Mouse (Mus musculus) heart, adult 2 months (tissue): ENCODE measurements at regions not wholly inside any gene's neighbourhood (a gene's known extent, or its start where the extent isn't known, plus 50 kb on each side); places are given as distances from the start of the nearest gene placed in this dataset.

ENCODE experiments used
- DNase-seq, 2 experiments: peaks; one replicate each; pipeline ENCODE4 v3.0.0; 2021
- H3K27ac ChIP-seq: fragments of 200-600 bp; 2 replicates; pipeline ENCODE4 v1.8.1; 2022
- H3K27me3 ChIP-seq: fragments of 200-500 bp; 2 replicates; pipeline ENCODE4 v1.6.1; 2012; ENCODE audit warnings: mild to moderate bottlenecking, low read length, inconsistent platforms, mixed read lengths; ENCODE audit not compliant: control insufficient read depth, insufficient read depth
- H3K36me3 ChIP-seq: fragments of 200-500 bp; 2 replicates; pipeline ENCODE4 v1.6.1; 2012; ENCODE audit warnings: low read length, inconsistent platforms; ENCODE audit not compliant: control insufficient read depth, insufficient read depth
- H3K4me1 ChIP-seq: fragments of 200-500 bp; 2 replicates; pipeline ENCODE4 v1.6.1; 2011; ENCODE audit warnings: low read length; ENCODE audit not compliant: control insufficient read depth, insufficient read depth
- H3K4me3 ChIP-seq: fragments of 200-600 bp; 2 replicates; pipeline ENCODE4 v1.8.1; 2022
- H3K79me2 ChIP-seq: fragments of 200-500 bp; replicated peaks from 2 replicates; pipeline ENCODE4 v1.6.1; 2012; ENCODE audit warnings: mild to moderate bottlenecking, inconsistent platforms, low read length, moderate library complexity, mixed read lengths; ENCODE audit not compliant: control insufficient read depth, insufficient read depth
- H3K9ac ChIP-seq: fragments of 200-500 bp; 2 replicates; pipeline ENCODE4 v1.6.1; 2012; ENCODE audit warnings: low read depth, mild to moderate bottlenecking, control low read depth, inconsistent platforms, low read length, mixed read lengths
- CTCF ChIP-seq: fragments of 200-600 bp; IDR thresholded peaks from 2 replicates; pipeline ENCODE4 v1.8.1; 2022; ENCODE audit warnings: antibody characterized with exemption, mild to moderate bottlenecking, moderate library complexity
- EP300 ChIP-seq: fragments of 200-500 bp; IDR thresholded peaks from 2 replicates; pipeline ENCODE4 v1.6.1; 2011; ENCODE audit warnings: low read depth, low read length, control low read depth; ENCODE audit not compliant: insufficient read depth
- POLR2A ChIP-seq: fragments of 200-500 bp; IDR thresholded peaks from 2 replicates; pipeline ENCODE4 v1.6.1; 2011; ENCODE audit warnings: mild to moderate bottlenecking, low read depth, low read length, control low read depth; ENCODE audit not compliant: insufficient read depth
- WGBS: fragments of 180-500 bp; shearing (Covaris S2); methylation state at CpG from one replicate; pipeline ENCODE4 v1.1.7; 2018; 5-methylcytosine and 5-hydroxymethylcytosine counted together
- intact Hi-C: fragments of 180-260 bp; cut with DNase I; formaldehyde crosslinking; loops from one replicate; pipeline ENCODE4 v1.15.1; 2025

DNA sequence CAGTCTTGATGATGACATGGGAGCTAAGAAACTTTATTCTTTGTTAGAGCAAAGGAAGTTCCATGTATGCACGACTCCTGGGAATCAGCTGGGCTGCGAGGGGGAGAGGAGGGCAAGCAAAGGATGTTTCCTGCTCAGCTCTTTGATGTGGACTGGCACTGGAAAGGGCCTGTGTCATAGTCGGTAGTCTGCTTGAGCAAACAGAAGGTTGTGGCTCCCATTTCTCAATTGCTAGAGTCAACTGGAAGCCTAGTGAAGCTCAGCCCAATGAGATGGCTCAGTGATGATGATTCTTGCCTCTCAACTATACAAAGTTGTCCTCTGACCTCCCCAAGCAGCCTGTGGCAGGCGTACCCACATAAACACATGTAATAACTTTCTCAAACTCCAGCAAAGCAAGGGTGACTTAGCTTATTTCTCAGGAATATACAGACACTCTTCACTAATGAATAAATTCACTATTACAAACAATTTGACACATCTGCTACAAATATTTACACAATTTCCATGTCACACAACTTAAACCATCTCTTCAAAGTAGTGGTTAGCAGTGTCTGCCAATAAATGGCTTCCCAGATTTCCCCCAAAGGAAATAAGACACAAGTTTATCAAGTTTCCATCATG, 115.4 kb upstream of the Smad1 start:
- WGBS, result 44% methylated on average over 4 of the region's 4 CpGs

GRCm38 (mm10) chr8:79508597-79508996, 109.3 kb upstream of the Smad1 start:
- H3K27me3 ChIP-seq, result no peaks in the 10 kb centered on the region
- no peak overlapping the region for H3K4me3 ChIP-seq
- no peak for DNase-seq
- intact Hi-C loops, result no loop called here
- no peak overlapping the region for H3K9ac ChIP-seq
- H3K36me3 ChIP-seq, result no peaks in the 10 kb centered on the region
- H3K4me1 ChIP-seq, result no peaks in the 10 kb centered on the region
- no peak overlapping the region for H3K27ac ChIP-seq
- 78% methylated on average over 3 of the region's 3 CpGs for WGBS
- no peaks in the 10 kb centered on the region for H3K79me2 ChIP-seq
- TF ChIP-seq CTCF (no peak), EP300 (no peak), POLR2A (no peak)

More for the DNA sequence above, 115.4 kb upstream of the Smad1 start:
- DNase-seq, result no peak
- intact Hi-C loops, result no loop called here
- no peak overlapping the region for H3K27ac ChIP-seq
- no peak overlapping the region for H3K4me3 ChIP-seq
- H3K27me3 ChIP-seq, result no peaks in the 10 kb centered on the region
- no peaks in the 10 kb centered on the region for H3K79me2 ChIP-seq
- TF ChIP-seq CTCF (no peak), POLR2A (no peak), EP300 (no peak)
- no peak overlapping the region for H3K9ac ChIP-seq
- no peaks in the 10 kb centered on the region for H3K4me1 ChIP-seq
- H3K36me3 ChIP-seq, result no peaks in the 10 kb centered on the region

DNA sequence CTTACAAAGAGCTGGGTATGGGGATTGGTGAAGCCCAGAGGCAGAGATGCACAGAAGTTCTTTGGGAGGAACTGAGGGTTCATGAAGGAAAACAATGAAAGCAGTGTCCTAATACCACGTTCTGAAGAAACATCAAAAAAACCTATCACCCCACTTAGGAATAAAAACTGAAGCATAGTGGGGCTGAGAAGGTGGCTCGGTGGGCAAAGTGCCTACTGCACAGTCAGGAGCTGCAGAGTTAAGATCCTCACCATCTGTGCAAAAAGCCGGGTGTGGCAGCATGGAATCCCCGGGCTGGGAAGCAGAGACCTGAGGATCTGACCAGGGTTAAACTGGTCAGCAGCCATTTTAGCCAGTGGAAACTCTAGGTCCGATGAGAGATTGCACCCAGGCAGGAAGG, 106.1 kb upstream of the Smad1 start:
- no peaks in the 10 kb centered on the region for H3K27me3 ChIP-seq
- no peaks in the 10 kb centered on the region for H3K79me2 ChIP-seq
- no peak overlapping the region for H3K27ac ChIP-seq
- WGBS, result 63% methylated on average over 5 of the region's 5 CpGs
- intact Hi-C loops, result no loop called here
- H3K36me3 ChIP-seq, result no peaks in the 10 kb centered on the region
- DNase-seq, result no peak
- TF ChIP-seq EP300 (no peak), POLR2A (no peak), CTCF (no peak)
- no peaks in the 10 kb centered on the region for H3K4me1 ChIP-seq
- no peak overlapping the region for H3K9ac ChIP-seq
- H3K4me3 ChIP-seq, result no peak overlapping the region

GRCm38 (mm10) chr8:79503906-79504305, 104.6 kb upstream of the Smad1 start:
- H3K36me3 ChIP-seq, result no peaks in the 10 kb centered on the region
- no peak for DNase-seq
- no peaks in the 10 kb centered on the region for H3K79me2 ChIP-seq
- 86% methylated on average over 2 of the region's 2 CpGs for WGBS
- no peak for TF ChIP-seq CTCF
- TF ChIP-seq POLR2A, result no peak
- no peak for TF ChIP-seq EP300
- no peak overlapping the region for H3K9ac ChIP-seq
- H3K27ac ChIP-seq, result no peak overlapping the region
- intact Hi-C loops, result loop anchor here (5.0 kb wide), 1 partner anchor 107 kb away; the partner anchor contains the start of gene Smad1
- no peak overlapping the region for H3K4me3 ChIP-seq
- no peaks in the 10 kb centered on the region for H3K4me1 ChIP-seq
- H3K27me3 ChIP-seq, result no peaks in the 10 kb centered on the region

- no peaks in the 10 kb centered on the region for H3K79me2 ChIP-seq
- intact Hi-C loops, result loop anchor here (5.0 kb wide), 1 partner anchor 105 kb away; the partner anchor contains the start of gene Smad1
- peak overlapping the region; percentile 60 for H3K27ac ChIP-seq
- no peak overlapping the region for H3K9ac ChIP-seq
- WGBS, result 77% methylated on average over 4 of the region's 4 CpGs
- H3K27me3 ChIP-seq, result no peaks in the 10 kb centered on the region
- H3K4me3 ChIP-seq, result no peak overlapping the region
- TF ChIP-seq CTCF, result no peak
- TF ChIP-seq EP300, result no peak
- no peak for TF ChIP-seq POLR2A
- H3K36me3 ChIP-seq, result no peaks in the 10 kb centered on the region
- H3K4me1 ChIP-seq, result no peaks in the 10 kb centered on the region
- DNase-seq, result no peak
These were observed 102.7 kb upstream of the Smad1 start for GRCm38 (mm10) chr8:79502062-79502461.

GRCm38 (mm10) chr8:79501238-79501637, 101.9 kb upstream of the Smad1 start:
- H3K9ac ChIP-seq, result no peak overlapping the region
- intact Hi-C loops, result loop anchor here (5.0 kb wide), 1 partner anchor 104 kb away; the partner anchor contains the start of gene Smad1
- no peak overlapping the region for H3K4me3 ChIP-seq
- H3K36me3 ChIP-seq, result no peaks in the 10 kb centered on the region
- TF ChIP-seq EP300 (peak; percentile 83), CTCF (peak; percentile 50), POLR2A (peak; percentile 42; the same call in 1 of the 2 replicates)
- peak overlapping the region; percentile 60 for H3K27ac ChIP-seq
- no peaks in the 10 kb centered on the region for H3K4me1 ChIP-seq
- H3K27me3 ChIP-seq, result no peaks in the 10 kb centered on the region
- no peaks in the 10 kb centered on the region for H3K79me2 ChIP-seq
- peak; percentile 37 to 62 for DNase-seq
- 40% methylated on average over 11 of the region's 11 CpGs for WGBS
